Mouse (Mus musculus): Measurements from ENCODE around the gene Akt3. TPM values are rescaled to one million over a fixed set of nuclear protein-coding genes. Genes with fewer than 3 reads are reported as not detected.

Gene Akt3
- polyA plus RNA-seq, 1 experiment = 44.3 TPM

GRCm38 (mm10) chr1:177014346-177014745 lies 243.7 kb downstream of the Akt3 start:
- DNase-seq (ENCODE audit: extremely low spot score in 1 of 2, low spot score in 1 of 2) = peak in 1 of 2 experiments; percentile 44

- no peak for DNase-seq (ENCODE audit: extremely low spot score in 1 of 2, low spot score in 1 of 2)
Observed at GRCm38 (mm10) chr1:177013776-177014175, 244.2 kb downstream of the Akt3 start.

DNA sequence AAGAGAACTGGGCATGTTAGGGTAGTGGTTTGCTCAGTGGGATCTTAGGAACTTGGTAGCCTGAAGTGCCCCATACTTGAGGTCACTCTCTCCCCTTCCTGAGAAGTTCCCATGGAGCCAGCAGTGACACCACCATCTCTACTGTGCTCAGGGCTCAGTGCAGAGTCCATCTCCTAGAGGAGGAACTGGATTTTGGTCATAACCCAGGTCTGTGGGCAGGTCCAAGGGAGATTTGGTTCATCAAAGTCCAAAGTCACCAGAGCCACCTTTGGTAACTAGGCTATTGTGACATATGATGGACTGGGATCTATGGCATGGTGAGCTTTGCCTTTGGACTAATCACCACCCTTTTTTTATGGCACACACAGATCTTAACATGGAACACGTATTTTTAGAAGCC lies 244.7 kb downstream of the Akt3 start:
- no peak for DNase-seq (ENCODE audit: extremely low spot score in 1 of 2, low spot score in 1 of 2)

GRCm38 (mm10) chr1:177012774-177013173 lies 245.2 kb downstream of the Akt3 start:
- no peak for DNase-seq (ENCODE audit: extremely low spot score in 1 of 2, low spot score in 1 of 2)

DNA sequence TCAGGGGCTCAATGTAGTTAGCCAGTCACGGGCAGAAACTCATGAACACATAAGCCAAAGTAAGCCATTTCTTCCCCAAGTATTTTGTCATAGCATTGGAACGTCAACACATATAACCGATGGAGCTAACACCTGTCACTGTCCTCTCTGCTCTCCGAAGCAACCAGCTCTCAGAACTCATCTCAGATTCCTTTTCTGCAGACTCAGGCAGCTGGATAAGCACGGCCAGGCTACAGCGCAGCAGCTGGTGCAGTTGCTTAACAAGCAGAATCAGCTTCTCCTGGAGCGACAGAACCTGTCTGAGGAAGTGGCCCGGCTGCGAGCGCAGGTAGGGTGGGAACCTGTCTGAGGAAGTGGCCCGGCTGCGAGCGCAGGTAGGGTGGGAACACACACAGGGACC lies 246.3 kb downstream of the Akt3 start:
- no peak for DNase-seq (ENCODE audit: extremely low spot score in 1 of 2, low spot score in 1 of 2)

DNA sequence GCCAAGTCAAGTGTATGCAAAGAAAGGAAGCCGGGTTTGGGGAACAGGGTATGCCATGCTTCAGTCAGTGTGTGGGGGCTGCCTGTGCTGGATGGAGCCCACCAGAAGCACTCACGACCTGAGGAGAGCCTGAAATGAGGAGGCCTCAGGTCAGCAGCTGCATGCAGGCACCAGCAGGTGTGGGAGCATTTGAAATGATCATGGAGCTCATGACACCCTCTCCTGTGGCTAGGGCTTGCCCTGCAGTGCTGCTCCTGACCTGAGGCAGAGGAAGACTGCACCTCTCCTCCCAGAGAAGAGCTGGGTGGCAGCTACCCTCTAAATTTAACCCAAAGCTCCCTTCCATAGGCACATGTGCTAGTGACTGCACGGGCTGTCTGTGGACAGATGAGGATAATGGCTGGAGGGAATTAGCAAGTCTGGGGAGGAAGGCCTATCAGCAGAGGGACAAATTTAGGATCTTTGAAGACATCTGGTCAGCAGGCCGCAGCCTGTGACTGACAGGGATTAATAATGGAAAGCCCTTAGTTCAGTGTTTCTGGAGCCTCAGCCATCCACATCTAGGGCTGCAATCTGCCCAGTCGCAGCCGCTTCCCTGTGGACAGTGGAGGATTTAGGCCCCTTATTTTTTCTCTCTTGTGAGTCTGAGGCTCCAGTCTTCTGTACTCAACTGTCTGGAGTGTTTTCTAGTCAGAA lies 247.2 kb downstream of the Akt3 start:
- DNase-seq (ENCODE audit: extremely low spot score in 1 of 2, low spot score in 1 of 2) = no peak

DNA sequence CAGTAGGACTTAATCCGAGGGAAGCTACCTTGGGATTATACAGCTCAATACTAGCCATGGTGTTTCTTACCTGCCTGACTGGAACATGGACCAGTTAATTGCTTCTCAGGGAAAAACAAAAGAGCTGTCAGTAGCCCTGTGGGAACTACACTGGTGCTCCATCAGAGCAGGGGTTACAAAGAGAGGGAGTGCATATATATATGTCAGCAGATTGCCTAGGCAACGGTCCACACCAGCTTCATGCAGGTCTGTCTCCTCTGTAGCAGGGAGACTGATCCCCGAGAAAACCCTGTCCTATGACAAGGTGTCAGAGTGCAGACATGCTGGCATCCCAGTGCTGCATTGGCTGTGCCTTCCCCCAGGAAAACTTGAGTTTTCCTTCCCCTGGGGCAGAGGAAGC lies 248.0 kb downstream of the Akt3 start:
- DNase-seq (ENCODE audit: extremely low spot score in 1 of 2, low spot score in 1 of 2) = no peak

DNA sequence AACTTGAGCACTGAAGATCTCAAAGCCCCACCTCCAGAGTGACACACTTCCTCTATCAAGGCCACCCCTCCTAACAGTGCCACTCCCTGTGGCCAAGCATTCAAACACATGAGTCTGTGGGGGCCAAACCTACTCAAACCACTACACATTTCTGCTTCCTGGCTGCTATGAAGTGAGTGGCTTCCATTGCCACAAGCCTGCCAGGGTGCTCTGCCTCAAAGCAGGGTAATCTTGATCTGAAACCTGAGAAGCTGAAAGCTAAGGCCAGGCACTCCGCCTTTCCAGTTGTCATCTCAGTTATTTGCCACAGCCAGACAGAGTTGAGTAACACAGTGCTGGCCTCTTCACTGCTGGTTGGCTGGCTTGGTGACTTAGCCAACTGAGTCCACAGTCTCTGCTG lies 249.2 kb downstream of the Akt3 start:
- DNase-seq (ENCODE audit: extremely low spot score in 1 of 2, low spot score in 1 of 2) = no peak

DNA sequence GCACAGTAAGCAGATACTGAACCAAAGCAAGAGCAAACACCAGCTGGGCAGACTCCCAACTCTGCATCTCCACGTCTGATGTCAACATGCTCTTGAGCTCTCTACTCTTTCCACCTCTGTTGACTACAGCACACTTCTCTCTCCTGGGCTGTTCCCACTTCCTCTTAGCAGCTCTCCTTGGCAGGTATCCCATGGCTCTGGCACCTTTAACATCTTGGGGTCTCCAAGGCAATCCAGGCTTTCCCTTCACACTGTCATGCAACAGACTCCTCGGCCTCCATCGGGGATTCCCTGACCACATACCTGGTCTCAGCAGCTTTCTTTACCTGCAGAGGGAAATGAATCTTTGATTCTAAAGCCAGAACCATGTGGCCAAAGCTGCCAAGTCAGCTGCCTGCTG lies 250.6 kb downstream of the Akt3 start:
- no peak for DNase-seq (ENCODE audit: extremely low spot score in 1 of 2, low spot score in 1 of 2)

GRCm38 (mm10) chr1:177004041-177004741 lies 253.8 kb downstream of the Akt3 start:
- DNase-seq (ENCODE audit: extremely low spot score in 1 of 2, low spot score in 1 of 2) = no peak

DNA sequence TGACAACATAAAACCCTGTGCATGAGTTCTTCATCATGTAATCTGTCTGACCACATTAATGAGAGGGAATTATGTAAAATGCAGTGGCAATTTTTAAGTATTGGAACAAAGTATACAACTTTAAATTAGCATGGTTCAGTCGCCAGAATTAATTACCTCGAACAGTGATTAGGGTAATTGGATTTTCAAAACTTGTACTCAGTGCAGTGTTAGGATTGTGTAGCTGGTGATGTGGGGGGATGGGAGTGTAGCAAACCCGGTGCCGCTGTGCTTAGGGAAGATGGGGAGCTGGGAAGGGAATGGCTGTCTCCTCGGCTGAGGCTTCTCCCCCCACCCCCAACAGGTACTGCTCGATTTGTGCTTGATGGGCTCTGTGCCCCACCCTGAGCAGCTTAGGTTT lies 255.1 kb downstream of the Akt3 start:
- DNase-seq (ENCODE audit: extremely low spot score in 1 of 2, low spot score in 1 of 2) = no peak

DNA sequence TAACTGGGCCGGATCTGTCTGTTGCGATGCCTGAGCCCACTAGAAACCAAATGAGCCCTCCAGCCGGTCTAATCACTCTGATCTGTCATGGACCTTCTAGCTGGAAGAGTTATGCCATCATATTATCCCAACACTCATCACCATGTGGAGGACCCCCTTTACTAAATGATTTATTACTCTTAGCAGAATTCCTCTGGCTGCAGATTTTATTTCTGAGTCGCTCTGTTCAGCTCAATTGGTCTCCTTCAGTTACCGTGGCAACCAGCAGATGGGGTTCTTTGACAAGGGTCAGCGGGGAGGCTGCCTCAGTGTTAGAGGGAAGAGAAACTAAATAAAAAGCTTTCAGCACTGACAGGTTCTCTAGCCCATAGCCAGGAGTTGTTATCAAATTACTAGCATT lies 259.0 kb downstream of the Akt3 start:
- no peak for DNase-seq (ENCODE audit: extremely low spot score in 1 of 2, low spot score in 1 of 2)

DNA sequence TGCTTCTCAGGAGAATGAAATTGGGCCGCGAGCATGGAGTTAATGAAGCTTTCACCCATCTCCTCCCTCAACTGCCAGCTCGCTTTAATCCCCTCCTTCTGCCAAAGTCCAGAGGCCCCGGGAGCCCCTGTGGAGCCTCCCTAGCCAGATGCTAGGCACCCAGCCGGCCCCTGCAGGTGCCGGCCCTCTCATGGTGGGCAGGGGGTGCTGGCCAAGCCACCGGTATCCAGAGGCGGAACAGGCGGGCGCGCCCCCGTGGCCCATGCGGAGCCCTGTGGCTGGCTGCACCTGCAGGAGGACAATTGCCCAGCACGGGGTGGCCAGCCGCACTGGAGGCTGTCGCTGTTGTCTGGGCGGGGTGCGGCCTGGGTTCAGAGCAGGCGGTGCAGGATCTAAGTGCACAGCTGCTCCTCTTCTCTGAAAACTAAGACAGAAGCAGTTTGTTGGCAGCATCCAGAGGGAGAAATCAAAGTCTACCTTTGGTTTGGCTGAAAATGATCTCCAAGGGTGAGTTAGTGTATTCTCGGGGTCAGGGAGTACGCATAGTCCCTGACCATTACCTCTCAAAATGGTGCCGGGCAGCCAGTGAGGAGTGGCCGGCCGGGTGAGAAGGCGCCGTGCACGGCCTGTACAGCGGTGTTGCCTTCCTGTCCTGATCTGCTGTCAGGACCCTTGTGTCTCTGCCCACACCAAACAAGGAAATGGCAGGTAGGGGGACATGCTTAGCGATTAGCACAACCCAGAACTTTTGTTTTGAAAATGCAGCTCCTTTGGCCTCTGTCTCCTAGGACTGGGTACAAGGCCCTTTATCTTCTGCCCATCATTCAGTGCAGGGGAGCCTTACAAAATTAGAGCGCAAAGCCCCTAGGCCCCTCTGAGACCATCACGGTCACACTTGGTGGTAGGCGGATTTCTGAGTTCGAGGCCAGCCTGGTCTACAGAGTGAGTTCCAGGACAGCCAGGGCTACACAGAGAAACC lies 260.0 kb downstream of the Akt3 start:
- DNase-seq (ENCODE audit: extremely low spot score in 1 of 2, low spot score in 1 of 2) = no peak

GRCm38 (mm10) chr1:176997254-176997653 lies 260.7 kb downstream of the Akt3 start:
- no peak for DNase-seq (ENCODE audit: extremely low spot score in 1 of 2, low spot score in 1 of 2)

DNA sequence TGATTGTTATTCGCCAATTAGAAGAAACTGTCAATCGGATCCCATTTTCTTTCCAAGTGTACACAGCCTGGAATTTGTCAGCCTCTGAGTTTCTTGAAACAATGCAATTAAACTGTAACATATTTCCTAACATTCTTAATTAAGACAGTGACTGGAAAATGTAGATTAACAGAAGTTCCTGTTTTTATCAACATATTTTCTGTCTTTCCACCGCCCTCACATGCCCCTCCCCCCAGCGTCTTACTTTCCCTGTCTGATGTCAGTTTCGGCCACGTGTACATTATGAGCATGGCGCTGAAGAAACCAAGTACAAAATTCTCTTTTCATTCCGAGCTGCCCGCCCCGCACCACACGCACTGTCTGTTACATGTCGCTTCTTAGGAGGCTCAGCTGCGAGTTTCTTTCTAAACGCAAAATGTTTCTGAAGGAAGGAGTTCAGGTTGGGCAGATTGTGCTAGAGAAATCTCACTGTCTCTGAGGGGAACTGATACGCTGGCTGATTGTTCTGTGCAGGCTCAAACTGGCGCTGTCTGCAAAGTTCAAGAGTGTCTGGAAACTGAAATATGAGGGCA lies 261.3 kb downstream of the Akt3 start:
- DNase-seq (ENCODE audit: extremely low spot score in 1 of 2, low spot score in 1 of 2) = peak in 1 of 2 experiments; percentile 67

- no peak for DNase-seq (ENCODE audit: extremely low spot score in 1 of 2, low spot score in 1 of 2)
Observed at GRCm38 (mm10) chr1:176996166-176996565, 261.8 kb downstream of the Akt3 start.

DNA sequence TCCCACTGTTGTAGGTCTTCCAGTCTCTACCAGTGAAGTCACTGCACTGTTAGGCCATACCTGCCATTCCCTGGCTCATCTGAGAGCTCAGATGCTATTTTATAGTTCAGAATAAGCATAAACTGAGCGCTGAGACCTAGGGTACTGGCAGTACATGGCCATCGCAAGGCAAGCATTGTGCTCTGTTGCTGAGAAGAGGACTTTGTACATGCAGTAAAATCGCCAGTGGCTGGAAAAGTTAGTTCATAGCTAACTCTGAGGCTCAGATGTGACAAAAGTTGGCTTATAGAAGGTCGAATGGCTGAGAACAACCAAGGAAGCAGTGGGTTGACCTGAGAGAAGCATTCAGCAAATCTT lies 262.6 kb downstream of the Akt3 start:
- no peak for DNase-seq (ENCODE audit: extremely low spot score in 1 of 2, low spot score in 1 of 2)

GRCm38 (mm10) chr1:176994707-176995418 lies 263.1 kb downstream of the Akt3 start:
- peak in 1 of 2 experiments; percentile 61 for DNase-seq (ENCODE audit: extremely low spot score in 1 of 2, low spot score in 1 of 2)

DNA sequence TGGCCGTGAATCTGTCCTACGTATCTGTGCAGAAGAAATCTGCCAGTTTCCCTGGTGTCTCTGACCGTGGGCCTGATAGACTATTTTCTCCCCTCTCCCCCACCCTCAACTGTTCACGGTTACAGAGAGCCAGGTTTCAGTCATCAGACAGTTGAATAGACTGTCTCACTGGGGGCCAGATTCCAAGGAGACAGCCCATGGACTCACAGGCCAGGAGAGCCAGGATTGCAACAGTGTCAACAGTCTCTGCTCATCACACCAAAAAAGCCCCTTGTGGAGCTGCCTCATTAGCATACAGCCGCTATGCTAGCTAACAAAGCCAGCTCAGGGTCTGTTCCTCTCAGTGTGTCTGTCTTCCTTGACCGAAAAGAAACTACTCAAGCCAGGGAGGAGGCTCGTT lies 263.9 kb downstream of the Akt3 start:
- DNase-seq (ENCODE audit: extremely low spot score in 1 of 2, low spot score in 1 of 2) = no peak
